Mouse (Mus musculus): Measurements from ENCODE around the gene Galnt11. TPM values are rescaled to one million over a fixed set of nuclear protein-coding genes. Genes with fewer than 3 reads are reported as not detected.
A peak's percentile ranks its signal among the peaks of the same experiment; 100 is the strongest.
"Not testable (repeated sequence)": the region's sequence is repeated elsewhere in the genome, so short reads cannot be mapped to it uniquely, and the experiment has no call there.

Gene Galnt11
- 30.5 and 33.0 TPM in 2 replicates for polyA plus RNA-seq (2016; fragmentation: Nextera tagmentation; extraction: Ambion mirVana)

- Histone ChIP-seq H3K27ac (peak within 1 kb of the TSS; percentile 96), H3K4me1 (replicated peaks) (peaks cover 10% of the 10 kb centered on the region), H3K27me3 (ENCODE audit: insufficient read depth, poor library complexity, severe bottlenecking) (no peaks in the 10 kb centered on the region), H3K36me3 (peaks cover 9% of the 10 kb centered on the region; the same call in 1 of the 2 replicates), H3K4me3 (peak within 1 kb of the TSS; percentile 78), H3K9me3 (no peaks in the 10 kb centered on the region)
- no peak for DNase-seq (ENCODE audit: low spot score)
- WGBS: 88% methylated on average over 3 of the region's 3 CpGs
Measured at GRCm38 (mm10) chr5:25221604-25222003, at the start of gene Galnt11. TSS of gene Galnt11 (plus strand) at chr5:25221904.

DNA sequence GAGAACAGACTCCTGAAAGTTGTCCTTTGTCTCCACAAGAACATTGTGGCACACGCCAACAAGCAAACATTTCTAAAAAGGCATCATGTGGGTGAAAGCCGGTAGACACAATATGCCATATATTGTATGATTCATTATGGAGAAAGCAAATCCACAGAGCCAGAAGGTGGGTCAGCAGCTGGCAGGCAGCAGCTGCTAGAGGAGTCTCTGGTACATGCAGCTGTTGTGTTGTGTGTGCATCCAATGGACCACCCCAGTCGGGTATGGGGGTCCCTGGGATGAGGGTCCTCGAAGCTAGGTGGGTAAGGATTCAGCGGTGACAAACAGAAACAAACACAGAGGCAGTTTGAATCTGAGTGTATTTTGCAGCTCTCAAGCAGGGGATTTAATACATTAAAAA is 43.8 kb upstream of the Galnt11 start:
- 89% methylated on average over 5 of the region's 5 CpGs for WGBS
- H3K27me3 ChIP-seq (ENCODE audit: insufficient read depth, poor library complexity, severe bottlenecking); DNase-seq (ENCODE audit: low spot score); H3K9me3 ChIP-seq; H3K4me3 ChIP-seq; H3K36me3 ChIP-seq; H3K27ac ChIP-seq; H3K4me1 ChIP-seq (replicated peaks): not testable (repeated sequence)

DNA sequence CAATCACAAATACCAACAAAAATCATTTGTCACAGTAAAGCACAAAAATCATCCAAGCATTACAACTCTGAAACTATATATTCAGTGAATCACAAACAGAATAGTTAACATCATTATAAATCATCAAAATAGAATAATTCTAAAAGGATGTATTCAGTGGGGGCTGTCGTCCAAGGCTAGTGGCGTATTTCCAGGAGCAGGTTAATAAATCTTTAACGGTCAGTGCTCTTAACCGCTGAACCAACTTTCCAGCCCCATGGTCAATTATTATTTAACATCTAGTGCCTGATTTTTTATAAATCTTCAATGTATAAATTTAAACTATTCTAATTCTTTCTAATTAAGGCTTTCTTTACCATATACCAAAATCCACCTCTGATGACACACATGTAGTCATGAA is 43.2 kb upstream of the Galnt11 start:
- not testable (repeated sequence) for H3K27me3 ChIP-seq (ENCODE audit: insufficient read depth, poor library complexity, severe bottlenecking); H3K27ac ChIP-seq; H3K4me1 ChIP-seq (replicated peaks); DNase-seq (ENCODE audit: low spot score); H3K4me3 ChIP-seq; H3K9me3 ChIP-seq; H3K36me3 ChIP-seq
- 97% methylated on average over 4 of the region's 4 CpGs for WGBS

DNA sequence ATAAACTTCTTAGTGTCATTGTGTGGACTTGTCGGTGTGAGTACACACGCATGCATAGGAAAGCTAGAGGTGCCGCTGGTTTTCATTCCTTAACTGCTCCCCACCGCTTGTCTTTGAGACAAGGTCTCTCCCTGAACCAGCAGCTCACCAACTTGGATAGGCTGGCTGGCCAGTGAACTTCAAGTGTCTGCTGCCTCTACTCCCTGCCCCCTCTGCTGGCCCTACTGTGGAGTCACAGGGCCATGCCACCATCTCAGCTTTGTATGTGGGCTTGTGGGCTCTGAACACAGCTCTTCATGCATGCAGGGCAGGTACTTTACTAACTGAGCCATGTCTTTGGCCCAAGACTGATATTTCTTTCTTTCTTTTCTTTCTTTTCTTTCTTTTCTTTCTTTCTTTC is 42.4 kb upstream of the Galnt11 start:
- Histone ChIP-seq H3K4me3 (no peak overlapping the region), H3K4me1 (replicated peaks) (no peaks in the 10 kb centered on the region; the same call in 1 of the 2 replicates), H3K27ac (no peak overlapping the region), H3K27me3 (ENCODE audit: insufficient read depth, poor library complexity, severe bottlenecking) (no peaks in the 10 kb centered on the region), H3K9me3 (0 out of 2 replicates have a peak, but pooled peaks cover 3% of the 10 kb centered on the region), H3K36me3 (no peaks in the 10 kb centered on the region)
- DNase-seq (ENCODE audit: low spot score): no peak
- WGBS: 92% methylated on average over 4 of the region's 4 CpGs

DNA sequence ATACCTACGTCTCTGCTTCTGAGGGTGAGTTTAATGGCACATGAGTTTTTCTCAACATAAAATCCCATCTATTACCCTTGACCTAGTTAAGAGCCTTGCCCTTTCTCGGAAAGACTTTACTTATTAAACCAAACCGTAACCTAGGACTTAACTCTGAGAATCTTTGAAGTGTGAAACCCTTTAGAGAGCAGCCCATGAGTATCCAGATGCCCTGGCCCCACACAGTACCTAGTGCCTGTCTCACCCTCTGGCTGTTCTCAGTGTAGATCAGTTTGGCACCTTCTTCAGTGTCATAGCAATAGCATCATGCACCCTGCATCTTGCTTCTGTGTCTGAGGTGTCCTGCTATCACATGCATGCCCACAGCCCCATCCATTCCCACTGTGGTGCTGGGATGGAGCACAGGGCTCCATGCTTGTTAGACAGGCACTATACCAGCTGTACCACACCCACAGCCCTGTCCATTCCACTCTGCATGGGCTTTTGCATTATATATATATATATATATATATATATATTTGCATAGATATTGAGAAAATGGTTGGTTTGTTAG is 41.7 kb upstream of the Galnt11 start:
- Histone ChIP-seq H3K27me3 (ENCODE audit: insufficient read depth, poor library complexity, severe bottlenecking) (no peaks in the 10 kb centered on the region), H3K4me1 (replicated peaks) (no peaks in the 10 kb centered on the region; the same call in 1 of the 2 replicates), H3K4me3 (no peak overlapping the region), H3K36me3 (no peaks in the 10 kb centered on the region), H3K9me3 (0 out of 2 replicates have a peak, but pooled peaks cover 3% of the 10 kb centered on the region), H3K27ac (no peak overlapping the region)
- DNase-seq (ENCODE audit: low spot score): no peak
- WGBS: 84% methylated on average over 3 of the region's 3 CpGs

DNA sequence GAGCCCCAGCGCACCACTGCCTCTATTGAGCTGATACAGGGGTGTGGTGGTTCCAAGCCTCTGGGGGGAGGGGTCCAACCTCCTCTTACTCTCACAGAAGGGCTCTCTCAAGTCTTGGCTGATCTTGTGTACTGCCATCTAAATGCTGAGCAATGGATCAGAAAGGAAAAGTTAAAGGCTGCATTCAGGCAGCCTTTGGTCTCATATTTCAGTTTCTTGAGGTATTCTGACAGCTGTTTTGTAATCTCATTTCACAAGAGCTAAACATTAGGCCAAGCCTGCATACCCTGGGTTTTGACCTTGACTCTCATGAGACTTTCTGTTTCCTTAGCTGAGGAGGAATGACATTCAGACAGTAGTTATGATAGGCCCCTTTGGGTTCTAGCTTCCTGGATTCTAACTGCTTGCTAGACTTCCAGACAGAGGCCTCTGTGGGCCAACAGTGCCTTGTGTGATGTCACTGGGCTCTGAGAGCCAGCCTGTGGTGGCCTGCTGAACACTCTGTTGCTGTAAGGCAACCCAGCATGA is 40.6 kb upstream of the Galnt11 start, which contains the start of gene Galntl5:
Galntl5 (plus strand) TSS at position 457 of the 528 bp plus-strand sequence.
- H3K27me3 ChIP-seq (ENCODE audit: insufficient read depth, poor library complexity, severe bottlenecking): no peaks in the 10 kb centered on the region
- no peaks in the 10 kb centered on the region; the same call in 1 of the 2 replicates for H3K4me1 ChIP-seq (replicated peaks)
- H3K36me3 ChIP-seq: no peaks in the 10 kb centered on the region
- H3K9me3 ChIP-seq: 0 out of 2 replicates have a peak, but pooled peaks cover 3% of the 10 kb centered on the region
- DNase-seq (ENCODE audit: low spot score): no peak
- no peak within 1 kb of the TSS for H3K4me3 ChIP-seq
- 93% methylated on average over 1 of the region's 1 CpGs for WGBS
- no peak within 1 kb of the TSS for H3K27ac ChIP-seq

DNA sequence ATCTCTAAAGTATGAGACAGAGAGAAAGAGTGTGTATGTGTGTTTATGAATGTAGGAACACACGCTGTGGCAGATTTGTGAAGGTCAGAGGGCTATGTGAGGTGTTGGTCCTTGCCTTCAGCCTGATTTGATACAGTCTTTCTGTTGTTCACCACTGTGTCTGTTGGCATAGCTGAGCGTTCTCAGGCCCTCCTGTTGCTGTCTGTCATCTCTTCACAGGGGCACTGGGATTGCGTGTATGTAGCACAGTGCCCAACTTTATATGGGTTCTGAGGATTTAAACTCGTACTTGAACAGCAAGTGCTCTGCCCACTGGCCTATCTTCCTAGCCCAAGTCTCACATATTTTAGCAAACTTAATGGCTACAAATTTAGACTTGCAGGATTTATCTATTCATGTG is 38.1 kb upstream of the Galnt11 start:
- no peak overlapping the region for H3K27ac ChIP-seq
- DNase-seq (ENCODE audit: low spot score): no peak
- no peaks in the 10 kb centered on the region for H3K36me3 ChIP-seq
- WGBS: 82% methylated on average over 4 of the region's 4 CpGs
- H3K4me1 ChIP-seq (replicated peaks): no peaks in the 10 kb centered on the region; the same call in 1 of the 2 replicates
- 0 out of 2 replicates have a peak, but pooled peaks cover 3% of the 10 kb centered on the region for H3K9me3 ChIP-seq
- H3K27me3 ChIP-seq (ENCODE audit: insufficient read depth, poor library complexity, severe bottlenecking): no peaks in the 10 kb centered on the region
- H3K4me3 ChIP-seq: no peak overlapping the region

- WGBS: 60% methylated on average over 2 of the region's 2 CpGs
- Histone ChIP-seq H3K4me3 (no peak overlapping the region), H3K36me3 (no peaks in the 10 kb centered on the region), H3K27me3 (ENCODE audit: insufficient read depth, poor library complexity, severe bottlenecking) (no peaks in the 10 kb centered on the region), H3K4me1 (replicated peaks) (no peaks in the 10 kb centered on the region; the same call in 1 of the 2 replicates), H3K9me3 (no peaks in the 10 kb centered on the region), H3K27ac (no peak overlapping the region)
- DNase-seq (ENCODE audit: low spot score): no peak
Measured at GRCm38 (mm10) chr5:25184594-25184993, 37.1 kb upstream of the Galnt11 start.

DNA sequence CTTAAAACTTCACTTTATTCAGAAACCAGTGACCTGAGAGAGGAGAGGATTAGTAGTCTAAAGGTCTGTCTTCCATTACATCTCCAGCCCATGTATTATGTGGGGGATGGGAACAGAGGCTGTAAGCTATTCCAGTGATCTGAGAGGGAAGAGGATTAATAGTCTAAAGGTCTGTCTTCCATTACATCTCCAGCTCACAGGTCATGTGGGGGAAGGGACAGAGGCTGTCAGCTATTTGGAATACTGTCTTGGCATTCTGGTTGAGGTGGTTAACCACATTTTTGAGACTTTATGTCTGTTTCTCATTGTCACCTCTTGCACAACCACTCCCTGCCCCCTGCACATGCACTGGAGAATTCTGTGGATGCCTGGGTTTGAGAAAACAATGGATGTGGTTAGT is 34.0 kb upstream of the Galnt11 start:
- H3K27ac ChIP-seq: no peak overlapping the region
- H3K9me3 ChIP-seq: no peaks in the 10 kb centered on the region
- no peaks in the 10 kb centered on the region; the same call in 1 of the 2 replicates for H3K4me1 ChIP-seq (replicated peaks)
- H3K4me3 ChIP-seq: no peak overlapping the region
- H3K27me3 ChIP-seq (ENCODE audit: insufficient read depth, poor library complexity, severe bottlenecking): no peaks in the 10 kb centered on the region
- no peaks in the 10 kb centered on the region for H3K36me3 ChIP-seq
- no peak for DNase-seq (ENCODE audit: low spot score)

GRCm38 (mm10) chr5:25188802-25189201 is 32.9 kb upstream of the Galnt11 start:
- Histone ChIP-seq H3K9me3 (no peaks in the 10 kb centered on the region), H3K4me3 (no peak overlapping the region), H3K27me3 (ENCODE audit: insufficient read depth, poor library complexity, severe bottlenecking) (no peaks in the 10 kb centered on the region), H3K36me3 (no peaks in the 10 kb centered on the region), H3K27ac (no peak overlapping the region), H3K4me1 (replicated peaks) (no peaks in the 10 kb centered on the region; the same call in 1 of the 2 replicates)
- WGBS: 38% methylated on average over 1 of the region's 1 CpGs
- DNase-seq (ENCODE audit: low spot score): no peak

DNA sequence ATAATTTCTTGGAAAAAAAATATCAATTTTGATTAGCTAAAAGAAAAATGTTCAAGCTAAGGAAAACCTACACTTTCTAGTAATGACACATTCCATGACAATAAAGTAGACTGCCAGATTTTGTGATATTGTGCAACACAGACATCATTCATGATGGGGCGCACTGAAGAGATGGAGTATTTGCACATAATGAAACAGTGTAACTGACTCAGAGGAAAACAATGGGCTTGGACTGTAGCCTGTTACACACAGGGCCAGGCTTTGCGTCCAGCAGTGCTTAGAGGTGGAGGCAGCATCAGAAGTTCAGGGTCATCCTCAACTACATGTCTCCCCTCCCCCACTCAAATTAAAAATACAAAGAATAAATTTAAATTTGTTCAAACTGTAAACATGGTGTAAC is 31.2 kb upstream of the Galnt11 start:
- Histone ChIP-seq H3K9me3 (no peaks in the 10 kb centered on the region), H3K4me3 (no peak overlapping the region), H3K27me3 (ENCODE audit: insufficient read depth, poor library complexity, severe bottlenecking) (no peaks in the 10 kb centered on the region), H3K36me3 (no peaks in the 10 kb centered on the region), H3K27ac (no peak overlapping the region), H3K4me1 (replicated peaks) (no peaks in the 10 kb centered on the region)
- WGBS: 93% methylated on average over 2 of the region's 2 CpGs
- no peak for DNase-seq (ENCODE audit: low spot score)

DNA sequence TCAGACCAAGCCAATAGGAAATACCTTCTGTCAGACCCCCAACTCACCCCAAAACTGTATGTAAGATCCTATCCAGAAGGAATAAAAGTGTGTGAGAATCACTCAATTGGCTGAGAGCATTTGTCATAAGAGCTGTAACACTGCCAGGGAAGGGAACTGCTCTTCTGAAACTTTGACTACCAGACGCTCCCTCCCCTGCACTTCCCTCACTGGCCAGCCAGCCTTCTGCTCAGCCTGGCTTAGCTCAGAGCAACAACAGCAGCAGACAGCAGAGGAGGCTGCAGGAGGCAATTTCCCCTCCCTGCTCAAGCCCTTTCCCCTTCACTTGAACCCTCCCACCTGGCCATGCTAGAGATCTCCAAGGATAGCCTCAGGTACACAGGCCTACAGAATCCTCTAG is 9.8 kb upstream of the Galnt11 start:
- Histone ChIP-seq H3K4me1 (replicated peaks) (no peaks in the 10 kb centered on the region), H3K4me3 (no peak overlapping the region), H3K36me3 (no peaks in the 10 kb centered on the region), H3K9me3 (no peaks in the 10 kb centered on the region), H3K27me3 (ENCODE audit: insufficient read depth, poor library complexity, severe bottlenecking) (no peaks in the 10 kb centered on the region), H3K27ac (no peak overlapping the region)
- 95% methylated on average over 1 of the region's 1 CpGs for WGBS
- DNase-seq (ENCODE audit: low spot score): no peak

- H3K4me3 ChIP-seq; H3K4me1 ChIP-seq (replicated peaks); H3K27me3 ChIP-seq (ENCODE audit: insufficient read depth, poor library complexity, severe bottlenecking); H3K27ac ChIP-seq; H3K36me3 ChIP-seq; H3K9me3 ChIP-seq; DNase-seq (ENCODE audit: low spot score): not testable (repeated sequence)
Measured at GRCm38 (mm10) chr5:25213216-25213615, 8.5 kb upstream of the Galnt11 start.

Data from hindbrain, embryonic 10.5 days (tissue).